Comparison of ENCODE assay signal across 9 mouse cellular contexts in genomic region chr5:125271531-125272203, GRCm38 (mm10).
DNase-seq lines count a peak whose midpoint lies in the region; ATAC-seq and TF ChIP-seq lines count a peak whose summit lies in the region.
"Had no signal": no experiment of that assay in that cellular context is flagged by ENCODE, and none has a peak within 500 bp of the region (broad histone marks: within the 10 kb centered on the region; RNA-seq: fewer than 3 reads in every experiment).

No protein-coding gene starts in this region.

- peaks cover 23% of the 10 kb centered on the region for H3K4me1 ChIP-seq in bone marrow macrophage, adult 2 months (ENCODE audit: control insufficient read depth, insufficient read depth, low read length)
- H3K4me1 ChIP-seq in heart, postnatal 0 days (ENCODE audit: control insufficient read depth, insufficient read depth), result peaks cover 20% of the 10 kb centered on the region; the same call in 1 of the 2 replicates
- peaks cover 12% of the 10 kb centered on the region for H3K4me1 ChIP-seq in lung, embryonic 16.5 days (replicated peaks; ENCODE audit: control insufficient read depth, insufficient read depth, low read length)

- H3K27ac ChIP-seq in bone marrow macrophage, adult 2 months (ENCODE audit: insufficient read depth, low read depth, low read length), result no peak overlapping the region
- H3K27ac ChIP-seq in heart, postnatal 0 days (ENCODE audit: low read depth), result no peak overlapping the region
- H3K27ac ChIP-seq in layer of hippocampus, adult 2 months, result no peak overlapping the region
- H3K27ac ChIP-seq in lung, embryonic 16.5 days (ENCODE audit: low read length), result no peak overlapping the region

- ATAC-seq in heart, postnatal 0 days (ENCODE audit: insufficient read depth, low read depth), result peak; percentile 24
- ATAC-seq in lung, embryonic 16.5 days (ENCODE audit: low read depth), result peak; percentile 52; the same call in 1 of the 2 replicates

- TF ChIP-seq POLR2A in bone marrow macrophage, adult 2 months (IDR thresholded peaks at IDR 0.05; ENCODE audit: borderline replicate concordance, low read depth, low read length), result no peak

- no peak overlapping the region for H3K4me2 ChIP-seq in heart, postnatal 0 days (ENCODE audit: low read depth, low read length)
- no peak overlapping the region for H3K4me2 ChIP-seq in lung, embryonic 16.5 days (ENCODE audit: low read depth, low read length)
- H3K4me2 ChIP-seq: limb, embryonic 15.5 days had no signal

- TF ChIP-seq CTCF in bone marrow macrophage, adult 2 months (IDR thresholded peaks at IDR 0.05; ENCODE audit: low read depth, low read length), result peak; percentile 41; the same call in 1 of the 2 replicates
- TF ChIP-seq CTCF in heart, postnatal 0 days (IDR thresholded peaks at IDR 0.05; ENCODE audit: low read depth), result peak; percentile 98
- TF ChIP-seq CTCF in layer of hippocampus, adult 2 months (conservative IDR thresholded peaks at IDR 0.05), result peak; percentile 94

- WGBS in heart, postnatal 0 days, result 10% methylated on average over 15 of the region's 15 CpGs
- 11% methylated on average over 15 of the region's 15 CpGs for WGBS in lung, embryonic 16.5 days

- no peak for TF ChIP-seq EP300 in heart, postnatal 0 days (IDR thresholded peaks at IDR 0.05; ENCODE audit: low read depth)

- H3K36me3 ChIP-seq in heart, postnatal 0 days (replicated peaks; ENCODE audit: control insufficient read depth, insufficient read depth, low read length), result no peaks in the 10 kb centered on the region
- no peaks in the 10 kb centered on the region for H3K36me3 ChIP-seq in lung, embryonic 16.5 days (ENCODE audit: control insufficient read depth, insufficient read depth, low read length)
- H3K36me3 ChIP-seq: limb, embryonic 15.5 days had no signal

- H3K9me3 ChIP-seq in heart, postnatal 0 days (replicated peaks; ENCODE audit: control insufficient read depth, low read length), result no peaks in the 10 kb centered on the region
- 0 out of 2 replicates have a peak, but pooled peaks cover 2% of the 10 kb centered on the region for H3K9me3 ChIP-seq in lung, embryonic 16.5 days (ENCODE audit: control insufficient read depth, low read length)
- H3K9me3 ChIP-seq: limb, embryonic 15.5 days had no signal

- DNase-seq in ES-CJ7 (ENCODE audit: low read depth, low spot score), result peak; percentile 92
- peak; percentile 81 for DNase-seq in fibroblast of lung, adult 2 months (ENCODE audit: low read depth)
- DNase-seq in heart, postnatal 0 days (ENCODE audit: low spot score), result peak; percentile 80
- peak; percentile 81 to 90 for DNase-seq in layer of hippocampus, adult 2 months (ENCODE audit: low spot score in 2 of 2)
- DNase-seq in retina, postnatal 7 days (ENCODE audit: low read depth, low spot score), result peak; percentile 80
- DNase-seq in urinary bladder, postnatal 14 days (ENCODE audit: low spot score), result peak; percentile 89

- no peak overlapping the region for H3K9ac ChIP-seq in heart, postnatal 0 days (replicated peaks; ENCODE audit: low read depth, low read length)
- no peak overlapping the region for H3K9ac ChIP-seq in lung, embryonic 16.5 days (ENCODE audit: low read length)
- H3K9ac ChIP-seq: limb, embryonic 15.5 days had no signal

- H3K4me3 ChIP-seq in bone marrow macrophage, adult 2 months (ENCODE audit: insufficient read depth, low read length), result no peak overlapping the region
- H3K4me3 ChIP-seq in heart, postnatal 0 days (ENCODE audit: low read depth, low read length), result no peak overlapping the region
- H3K4me3 ChIP-seq in layer of hippocampus, adult 2 months, result no peak overlapping the region
- no peak overlapping the region for H3K4me3 ChIP-seq in lung, embryonic 16.5 days (ENCODE audit: low read length)
- H3K4me3 ChIP-seq: limb, embryonic 15.5 days had no signal

- H3K27me3 ChIP-seq in heart, postnatal 0 days (ENCODE audit: control insufficient read depth, insufficient read depth, low read length), result no peaks in the 10 kb centered on the region
- H3K27me3 ChIP-seq in lung, embryonic 16.5 days (ENCODE audit: control insufficient read depth, insufficient read depth, low read depth, low read length), result no peaks in the 10 kb centered on the region
- H3K27me3 ChIP-seq: limb, embryonic 15.5 days had no signal

Comparison
In these comparisons a context has a peak if more than half of its experiments do, and no peak if none do; other contexts are left out.
1. CTCF ChIP-seq: peak in every context shown above with its lines; median percentile 98 in heart, postnatal 0 days; 94 in layer of hippocampus, adult 2 months; 41 in bone marrow macrophage, adult 2 months.